12 mouse cellular contexts compared by ENCODE assay signal in the genomic region with DNA sequence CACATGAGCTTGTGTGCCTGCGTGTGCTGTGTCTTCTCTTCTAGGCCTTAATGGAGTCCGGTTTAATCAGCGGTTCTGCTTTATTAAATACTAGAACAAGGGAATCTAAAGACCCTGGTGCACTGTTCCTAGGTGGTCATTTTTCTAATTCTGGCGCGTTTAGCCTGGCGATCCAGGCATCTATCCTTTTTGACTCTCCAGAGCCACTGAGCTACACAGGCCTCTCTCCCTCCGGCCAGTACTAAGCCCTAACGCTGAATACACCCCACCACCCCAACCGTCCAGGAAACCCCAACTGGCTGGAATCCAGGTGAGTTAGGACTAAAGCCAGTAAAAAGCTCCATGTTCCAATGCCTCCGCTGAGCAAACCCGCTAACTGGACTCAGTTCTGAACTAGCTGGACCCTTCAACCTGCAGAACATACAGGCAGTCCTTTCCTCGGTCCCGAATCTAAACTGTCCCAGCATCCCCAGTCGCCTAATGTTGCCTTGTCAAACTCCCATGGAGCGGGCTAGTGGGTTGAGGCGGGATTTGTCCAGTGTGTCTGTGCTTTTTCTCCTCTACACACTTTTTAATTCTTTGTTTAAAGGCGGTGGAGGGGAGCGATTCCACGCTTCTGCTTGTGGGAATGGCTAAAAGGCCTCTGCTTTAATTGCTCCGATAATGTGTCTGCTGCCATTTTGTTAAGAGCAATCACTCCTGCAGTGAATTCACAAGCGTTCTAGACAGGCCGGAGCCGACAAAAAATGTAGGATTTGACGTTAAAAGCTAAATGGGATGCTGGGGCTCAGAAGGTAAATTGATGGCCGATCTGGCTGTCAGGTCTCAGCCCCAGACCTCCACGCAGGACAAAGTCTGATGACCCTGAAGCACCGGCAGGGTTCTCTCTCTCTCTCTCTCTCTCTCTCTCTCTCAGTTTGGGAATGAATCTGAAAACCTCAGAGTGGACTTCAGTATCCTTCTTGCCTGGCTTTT. TPM values are rescaled to one million over a fixed set of nuclear protein-coding genes. Genes with fewer than 3 reads are reported as not detected.
DNase-seq lines count a peak whose midpoint lies in the region; ATAC-seq and TF ChIP-seq lines count a peak whose summit lies in the region.
"Had no signal": no experiment of that assay in that cellular context is flagged by ENCODE, and none has a peak within 500 bp of the region (broad histone marks: within the 10 kb centered on the region; RNA-seq: fewer than 3 reads in every experiment).

No protein-coding gene starts in this region.

- no peak overlapping the region for H3K27ac ChIP-seq in midbrain, embryonic 11.5 days (ENCODE audit: low read depth, low read length)
- H3K27ac ChIP-seq in midbrain, embryonic 15.5 days: no peak overlapping the region
- H3K27ac ChIP-seq in heart, embryonic 14.5 days (replicated peaks in 1 of 2; ENCODE audit: control insufficient read depth in 1 of 2, insufficient read depth in 1 of 2, low read depth in 2 of 2, low read length in 2 of 2): peak overlapping the region; percentile 98 to 99
- H3K27ac ChIP-seq in limb, embryonic 12.5 days: peak overlapping the region; percentile 93
- H3K27ac ChIP-seq in stomach, postnatal 0 days (replicated peaks): peak overlapping the region; percentile 84
- H3K27ac ChIP-seq: gastrocnemius, adult 2 months; layer of hippocampus, adult 2 months had no signal

- under 1% methylated on average over 27 of the region's 27 CpGs for WGBS in midbrain, embryonic 11.5 days
- WGBS in midbrain, embryonic 15.5 days: 5% methylated on average over 27 of the region's 27 CpGs
- 7% methylated on average over 27 of the region's 27 CpGs for WGBS in heart, embryonic 14.5 days
- 7% methylated on average over 27 of the region's 27 CpGs for WGBS in limb, embryonic 12.5 days
- 31% methylated on average over 27 of the region's 27 CpGs for WGBS in stomach, postnatal 0 days

- H3K36me3 ChIP-seq in midbrain, embryonic 11.5 days (ENCODE audit: control insufficient read depth, insufficient read depth, low read length): no peaks in the 10 kb centered on the region
- no peaks in the 10 kb centered on the region for H3K36me3 ChIP-seq in midbrain, embryonic 15.5 days (replicated peaks)
- H3K36me3 ChIP-seq in heart, embryonic 14.5 days (ENCODE audit: control insufficient read depth, insufficient read depth, low read length): peaks cover 35% of the 10 kb centered on the region
- peaks cover 21% of the 10 kb centered on the region; the same call in 1 of the 2 replicates for H3K36me3 ChIP-seq in limb, embryonic 12.5 days
- no peaks in the 10 kb centered on the region; the same call in 1 of the 2 replicates for H3K36me3 ChIP-seq in stomach, postnatal 0 days (ENCODE audit: control insufficient read depth, insufficient read depth, low read length)

- no peak for TF ChIP-seq CTCF in stomach, postnatal 0 days (IDR thresholded peaks at IDR 0.05; ENCODE audit: low read depth)

- H3K9me3 ChIP-seq in midbrain, embryonic 11.5 days (ENCODE audit: control insufficient read depth, low read length): no peaks in the 10 kb centered on the region
- no peaks in the 10 kb centered on the region for H3K9me3 ChIP-seq in midbrain, embryonic 15.5 days
- H3K9me3 ChIP-seq in heart, embryonic 14.5 days (ENCODE audit: control insufficient read depth, low read length): no peaks in the 10 kb centered on the region
- H3K9me3 ChIP-seq in limb, embryonic 12.5 days: no peaks in the 10 kb centered on the region
- H3K9me3 ChIP-seq in stomach, postnatal 0 days (ENCODE audit: control insufficient read depth, low read length): no peaks in the 10 kb centered on the region

- no peak overlapping the region for H3K4me2 ChIP-seq in midbrain, embryonic 11.5 days
- H3K4me2 ChIP-seq in midbrain, embryonic 15.5 days: no peak overlapping the region
- H3K4me2 ChIP-seq in heart, embryonic 14.5 days (ENCODE audit: low read length): peak overlapping the region; percentile 80
- H3K4me2 ChIP-seq in limb, embryonic 12.5 days: peak overlapping the region; percentile 74
- peak overlapping the region; percentile 50 for H3K4me2 ChIP-seq in stomach, postnatal 0 days (replicated peaks; ENCODE audit: low read depth)

- peaks cover 96% of the 10 kb centered on the region for H3K27me3 ChIP-seq in midbrain, embryonic 11.5 days (ENCODE audit: control insufficient read depth, insufficient read depth, low read length)
- peaks cover 86% of the 10 kb centered on the region for H3K27me3 ChIP-seq in midbrain, embryonic 15.5 days (replicated peaks)
- no peaks in the 10 kb centered on the region for H3K27me3 ChIP-seq in heart, embryonic 14.5 days (ENCODE audit: control insufficient read depth, insufficient read depth, low read length)
- peaks cover 49% of the 10 kb centered on the region for H3K27me3 ChIP-seq in limb, embryonic 12.5 days
- H3K27me3 ChIP-seq in stomach, postnatal 0 days (ENCODE audit: control insufficient read depth, insufficient read depth, low read length): peaks cover 3% of the 10 kb centered on the region; the same call in 1 of the 2 replicates

- no peak for TF ChIP-seq EP300 in stomach, postnatal 0 days (optimal IDR thresholded peaks at IDR 0.05)

- H3K4me1 ChIP-seq in midbrain, embryonic 11.5 days (ENCODE audit: control insufficient read depth, insufficient read depth, low read length): peaks cover 7% of the 10 kb centered on the region
- peaks cover 17% of the 10 kb centered on the region for H3K4me1 ChIP-seq in midbrain, embryonic 15.5 days
- H3K4me1 ChIP-seq in heart, embryonic 14.5 days (ENCODE audit: control insufficient read depth in 2 of 2, insufficient read depth in 2 of 2, low read length in 2 of 2): peaks cover 15 to 31% of the 10 kb centered on the region in 2 experiments
- H3K4me1 ChIP-seq in limb, embryonic 12.5 days (replicated peaks): peaks cover 46% of the 10 kb centered on the region
- H3K4me1 ChIP-seq in stomach, postnatal 0 days (replicated peaks; ENCODE audit: control insufficient read depth, insufficient read depth): no peaks in the 10 kb centered on the region; the same call in 1 of the 2 replicates

- no peak overlapping the region for H3K4me3 ChIP-seq in midbrain, embryonic 11.5 days (ENCODE audit: low read depth, low read length)
- H3K4me3 ChIP-seq in midbrain, embryonic 15.5 days: no peak overlapping the region
- H3K4me3 ChIP-seq in heart, embryonic 14.5 days (ENCODE audit: control insufficient read depth in 1 of 2, insufficient read depth in 1 of 2, low read depth in 1 of 2, low read length in 2 of 2): peak overlapping the region; percentile 73 to 90
- H3K4me3 ChIP-seq in limb, embryonic 12.5 days (replicated peaks): peak overlapping the region; percentile 86
- H3K4me3 ChIP-seq in stomach, postnatal 0 days (ENCODE audit: low read depth, low read length): peak overlapping the region; percentile 63
- H3K4me3 ChIP-seq: gastrocnemius, adult 2 months; layer of hippocampus, adult 2 months; myocyte had no signal

- ATAC-seq in midbrain, embryonic 11.5 days (ENCODE audit: low FRiP score): no peak
- no peak for ATAC-seq in midbrain, embryonic 15.5 days (replicated peaks)
- no peak for ATAC-seq in heart, embryonic 14.5 days (ENCODE audit: insufficient number of reproducible peaks, insufficient read depth, low FRiP score, low read depth)
- ATAC-seq in limb, embryonic 12.5 days (ENCODE audit: insufficient number of reproducible peaks, insufficient read depth, low FRiP score, low TSS enrichment, low read depth): no peak
- no peak for ATAC-seq in stomach, postnatal 0 days (ENCODE audit: low FRiP score, low TSS enrichment)

- H3K9ac ChIP-seq in midbrain, embryonic 11.5 days (ENCODE audit: low read length): no peak overlapping the region
- H3K9ac ChIP-seq in midbrain, embryonic 15.5 days: no peak overlapping the region
- peak overlapping the region; percentile 100 for H3K9ac ChIP-seq in heart, embryonic 14.5 days (ENCODE audit: low read length)
- peak overlapping the region; percentile 87 for H3K9ac ChIP-seq in limb, embryonic 12.5 days (replicated peaks)
- peak overlapping the region; percentile 53 for H3K9ac ChIP-seq in stomach, postnatal 0 days (ENCODE audit: low read length)

- peak; percentile 95 for DNase-seq in midbrain, embryonic 11.5 days (ENCODE audit: low spot score, missing footprints)
- DNase-seq in stomach, postnatal 0 days (ENCODE audit: low spot score): peak; percentile 15
- no peak for DNase-seq in adipocyte (ENCODE audit: low spot score)
- DNase-seq in kidney, adult 9 months: no peak
- DNase-seq: cerebellum, adult 9-11 months; gastrocnemius, adult 2 months; left cerebral cortex, postnatal 4 days had no signal

RNA-seq across cellular contexts. Expression of a gene that starts 5.6 kb away (rescaled TPM):
- polyA plus RNA-seq in midbrain, embryonic 11.5 days (2014; fragmentation: Nextera tagmentation; extraction: Ambion mirVana): not detected in 2 replicates
- not detected in 2 replicates for polyA plus RNA-seq in midbrain, embryonic 15.5 days (2015; fragmentation: Nextera tagmentation; extraction: Ambion mirVana)
- polyA plus RNA-seq in heart, embryonic 14.5 days (2014; fragmentation: Nextera tagmentation; extraction: Ambion mirVana): 16.3 and 17.4 TPM in 2 replicates
- 19.6 and 23.7 TPM in 2 replicates for polyA plus RNA-seq in limb, embryonic 12.5 days (2016; fragmentation: Nextera tagmentation; extraction: Ambion mirVana)
- polyA plus RNA-seq in stomach, postnatal 0 days (2015; fragmentation: Nextera tagmentation; extraction: Ambion mirVana): 6.8 and 7.7 TPM in 2 replicates
- polyA plus RNA-seq: myocyte had no signal

Comparison
In these comparisons a context has a peak if more than half of its experiments do, and no peak if none do; other contexts are left out.
1. DNase-seq: peak in midbrain, embryonic 11.5 days (single experiment) and stomach, postnatal 0 days (single experiment); none in adipocyte (single experiment) and kidney, adult 9 months (single experiment).
2. H3K27ac ChIP-seq: peak in heart, embryonic 14.5 days (2 of 2), limb, embryonic 12.5 days (single experiment) and stomach, postnatal 0 days (single experiment); none in midbrain, embryonic 11.5 days (single experiment) and midbrain, embryonic 15.5 days (single experiment).
3. H3K4me2 ChIP-seq: peak in heart, embryonic 14.5 days (single experiment), limb, embryonic 12.5 days (single experiment) and stomach, postnatal 0 days (single experiment); none in midbrain, embryonic 11.5 days (single experiment) and midbrain, embryonic 15.5 days (single experiment).
4. H3K4me3 ChIP-seq: peak in heart, embryonic 14.5 days (2 of 2), limb, embryonic 12.5 days (single experiment) and stomach, postnatal 0 days (single experiment); none in midbrain, embryonic 11.5 days (single experiment) and midbrain, embryonic 15.5 days (single experiment).
5. H3K9ac ChIP-seq: peak in heart, embryonic 14.5 days (single experiment), limb, embryonic 12.5 days (single experiment) and stomach, postnatal 0 days (single experiment); none in midbrain, embryonic 11.5 days (single experiment) and midbrain, embryonic 15.5 days (single experiment).